Mouse (Mus musculus) small intestine, adult 2 months (tissue): ENCODE results near the gene 9330159F19Rik. TPM values are rescaled to one million over a fixed set of nuclear protein-coding genes. Genes with fewer than 3 reads are reported as not detected.

ENCODE experiments used
- H3K27ac ChIP-seq: fragments of 200-500 bp; 2 replicates; pipeline ENCODE4 v1.5.1; 2012; ENCODE audit warnings: low read depth, low read length, control low read depth, inconsistent platforms; ENCODE audit not compliant: insufficient read depth
- H3K27me3 ChIP-seq: fragments of 200-500 bp; 2 replicates; pipeline ENCODE4 v1.6.1; 2012; ENCODE audit warnings: mild to moderate bottlenecking, moderate library complexity, low read length, inconsistent platforms; ENCODE audit not compliant: control insufficient read depth, insufficient read depth
- H3K36me3 ChIP-seq: fragments of 200-500 bp; 2 replicates; pipeline ENCODE4 v1.6.1; 2012; ENCODE audit warnings: mild to moderate bottlenecking, low read length, control low read depth, inconsistent platforms; ENCODE audit not compliant: control insufficient read depth, insufficient read depth
- H3K4me1 ChIP-seq: fragments of 200-500 bp; 2 replicates; pipeline ENCODE4 v1.6.1; 2012; ENCODE audit warnings: low read length, inconsistent platforms, mixed read lengths; ENCODE audit not compliant: control insufficient read depth, insufficient read depth, insufficient read length
- H3K4me3 ChIP-seq: fragments of 200-500 bp; 2 replicates; pipeline ENCODE4 v1.5.1; 2012; ENCODE audit warnings: low read depth, mild to moderate bottlenecking, control low read depth, inconsistent platforms, low read length, moderate library complexity
- CTCF ChIP-seq: fragments of 200-500 bp; IDR thresholded peaks from 2 replicates; pipeline ENCODE4 v1.5.1; 2012; ENCODE audit warnings: low read depth, mild to moderate bottlenecking, control low read depth, inconsistent platforms, low read length, moderate library complexity, mixed read lengths; ENCODE audit not compliant: insufficient replicate concordance, insufficient read length; ENCODE audit errors: extremely low read depth
- POLR2A ChIP-seq: fragments of 200-500 bp; IDR thresholded peaks from 2 replicates; pipeline ENCODE4 v1.6.1; 2012; ENCODE audit warnings: low read depth, mild to moderate bottlenecking, control low read depth, inconsistent platforms, low read length, moderate library complexity
- WGBS: fragments of 180-500 bp; shearing (Covaris S2); methylation state at CpG from one replicate; pipeline ENCODE4 v1.1.7; 2018; 5-methylcytosine and 5-hydroxymethylcytosine counted together
- polyA plus RNA-seq: library from polyadenylated mRNA; depleted of rRNA; stranded (reverse); fragments of >200 nt; gene quantifications from 2 replicates; pipeline ENCODE4 v1.2.3, GENCODE M21; 2012; rRNA removed

9330159F19Rik gene
- 0.01 TPM in 1 of 2 replicates, not detected in the other for polyA plus RNA-seq

- 13% methylated on average over 4 of the region's 4 CpGs for WGBS
- no peak for TF ChIP-seq CTCF
- no peak for TF ChIP-seq POLR2A
- H3K4me1 ChIP-seq = no peaks in the 10 kb centered on the region
- H3K36me3 ChIP-seq = no peaks in the 10 kb centered on the region
- H3K27me3 ChIP-seq = no peaks in the 10 kb centered on the region
- H3K27ac ChIP-seq = no peak within 1 kb of the TSS
- peak within 1 kb of the TSS; percentile 30; the same call in 1 of the 2 replicates for H3K4me3 ChIP-seq
Measured at GRCm38 (mm10) chr10:29211453-29211852, at the start of gene 9330159F19Rik. Gene 9330159F19Rik (plus strand): TSS chr10:29211606.

GRCm38 (mm10) chr10:29161664-29162063 lies 49.7 kb upstream of the 9330159F19Rik start:
- Histone ChIP-seq H3K4me3 (no peak overlapping the region), H3K36me3 (no peaks in the 10 kb centered on the region), H3K27me3 (no peaks in the 10 kb centered on the region), H3K4me1 (no peaks in the 10 kb centered on the region), H3K27ac (no peak overlapping the region)
- TF ChIP-seq CTCF (no peak), POLR2A (no peak)
- WGBS = 77% methylated on average over 2 of the region's 2 CpGs

- Histone ChIP-seq H3K4me3 (no peak overlapping the region), H3K27ac (no peak overlapping the region), H3K36me3 (no peaks in the 10 kb centered on the region), H3K27me3 (no peaks in the 10 kb centered on the region), H3K4me1 (no peaks in the 10 kb centered on the region)
- TF ChIP-seq POLR2A (no peak), CTCF (no peak)
- 71% methylated on average over 2 of the region's 2 CpGs for WGBS
Measured at GRCm38 (mm10) chr10:29173778-29174177, 37.6 kb upstream of the 9330159F19Rik start.

GRCm38 (mm10) chr10:29175656-29176055 lies 35.8 kb upstream of the 9330159F19Rik start:
- Histone ChIP-seq H3K36me3 (no peaks in the 10 kb centered on the region), H3K4me3 (no peak overlapping the region), H3K4me1 (no peaks in the 10 kb centered on the region), H3K27me3 (no peaks in the 10 kb centered on the region), H3K27ac (no peak overlapping the region)
- WGBS = 79% methylated on average over 3 of the region's 3 CpGs
- TF ChIP-seq CTCF = no peak
- TF ChIP-seq POLR2A = no peak

GRCm38 (mm10) chr10:29176881-29177280 lies 34.5 kb upstream of the 9330159F19Rik start:
- Histone ChIP-seq H3K4me1 (no peaks in the 10 kb centered on the region), H3K4me3 (no peak overlapping the region), H3K27me3 (no peaks in the 10 kb centered on the region), H3K27ac (no peak overlapping the region), H3K36me3 (no peaks in the 10 kb centered on the region)
- no peak for TF ChIP-seq CTCF
- WGBS = 74% methylated on average over 4 of the region's 4 CpGs

- TF ChIP-seq POLR2A (no peak), CTCF (no peak)
- Histone ChIP-seq H3K4me3 (no peak overlapping the region), H3K4me1 (no peaks in the 10 kb centered on the region), H3K36me3 (no peaks in the 10 kb centered on the region), H3K27me3 (no peaks in the 10 kb centered on the region), H3K27ac (no peak overlapping the region)
- 26% methylated on average over 2 of the region's 2 CpGs for WGBS
Measured at GRCm38 (mm10) chr10:29178003-29178402, 33.4 kb upstream of the 9330159F19Rik start.

GRCm38 (mm10) chr10:29180210-29180609 lies 31.2 kb upstream of the 9330159F19Rik start:
- 90% methylated on average over 3 of the region's 3 CpGs for WGBS
- no peaks in the 10 kb centered on the region for H3K36me3 ChIP-seq
- H3K27ac ChIP-seq = no peak overlapping the region
- TF ChIP-seq POLR2A = no peak
- TF ChIP-seq CTCF = no peak
- no peaks in the 10 kb centered on the region for H3K27me3 ChIP-seq
- no peak overlapping the region for H3K4me3 ChIP-seq
- no peaks in the 10 kb centered on the region for H3K4me1 ChIP-seq

- Histone ChIP-seq H3K27ac (no peak overlapping the region), H3K4me3 (no peak overlapping the region), H3K4me1 (no peaks in the 10 kb centered on the region), H3K36me3 (no peaks in the 10 kb centered on the region), H3K27me3 (no peaks in the 10 kb centered on the region)
- no peak for TF ChIP-seq POLR2A
- TF ChIP-seq CTCF = no peak
- 85% methylated on average over 2 of the region's 2 CpGs for WGBS
Measured at GRCm38 (mm10) chr10:29181046-29181445, 30.4 kb upstream of the 9330159F19Rik start.
